Mouse (Mus musculus) hindbrain, embryonic 12.5 days (tissue): ENCODE data around the gene Galnt10. TPM values are rescaled to one million over a fixed set of nuclear protein-coding genes. Genes with fewer than 3 reads are reported as not detected.
A peak's percentile ranks its signal among the peaks of the same experiment; 100 is the strongest.

Source experiments
- ATAC-seq: fragments of 200-750 bp; cut with Nextera tagmentation; 2 replicates; pipeline ENCODE4 v1.8.0; 2017; ENCODE audit warnings: moderate TSS enrichment; ENCODE audit not compliant: low FRiP score
- H3K27ac ChIP-seq: fragments of 300-500 bp; sonication (generic); 2 replicates; pipeline ENCODE4 v1.5.1; 2016; ENCODE audit warnings: mild to moderate bottlenecking
- H3K27me3 ChIP-seq: fragments of 300-500 bp; sonication (generic); 2 replicates; pipeline ENCODE4 v1.6.1; 2016; ENCODE audit warnings: mild to moderate bottlenecking
- H3K36me3 ChIP-seq: fragments of 300-500 bp; sonication (generic); 2 replicates; pipeline ENCODE4 v1.6.1; 2016; ENCODE audit warnings: mild to moderate bottlenecking
- H3K4me1 ChIP-seq: fragments of 300-500 bp; sonication (generic); 2 replicates; pipeline ENCODE4 v1.6.1; 2016
- H3K4me2 ChIP-seq: fragments of 300-500 bp; sonication (generic); replicated peaks from 2 replicates; pipeline ENCODE4 v1.6.1; 2016; ENCODE audit warnings: mild to moderate bottlenecking
- H3K4me3 ChIP-seq: fragments of 300-500 bp; sonication (generic); 2 replicates; pipeline ENCODE4 v1.5.1; 2016; ENCODE audit warnings: mild to moderate bottlenecking
- H3K9ac ChIP-seq: fragments of 300-500 bp; sonication (generic); 2 replicates; pipeline ENCODE4 v1.6.1; 2016; ENCODE audit warnings: mild to moderate bottlenecking, moderate library complexity
- H3K9me3 ChIP-seq: fragments of 300-500 bp; sonication (generic); replicated peaks from 2 replicates; pipeline ENCODE4 v1.6.1; 2016; ENCODE audit warnings: mild to moderate bottlenecking
- WGBS: fragments of 180-500 bp; shearing (Covaris S2); methylation state at CpG from one replicate; pipeline ENCODE4 v1.1.7; 2016; 5-methylcytosine and 5-hydroxymethylcytosine counted together
- polyA plus RNA-seq: library from polyadenylated mRNA; unstranded; fragments of >200 nt; fragmentation: Nextera tagmentation; extraction: Ambion mirVana; gene quantifications from 2 replicates; pipeline ENCODE4 v1.2.1, GENCODE M21; 2016

Galnt10 gene
- polyA plus RNA-seq, 1 experiment from 2014 or later = 31.4 TPM

GRCm38 (mm10) chr11:57696207-57696676 lies 51.0 kb downstream of the Galnt10 start:
- no peaks in the 10 kb centered on the region for H3K36me3 ChIP-seq
- 32% methylated on average over 17 of the region's 17 CpGs for WGBS
- H3K4me3 ChIP-seq = no peak overlapping the region
- no peaks in the 10 kb centered on the region for H3K9me3 ChIP-seq
- H3K4me1 ChIP-seq = peaks cover 35% of the 10 kb centered on the region
- peaks cover 10% of the 10 kb centered on the region; the same call in 1 of the 2 replicates for H3K27me3 ChIP-seq
- peak overlapping the region; percentile 24 for H3K4me2 ChIP-seq
- no peak for ATAC-seq
- peak overlapping the region; percentile 26; the same call in 1 of the 2 replicates for H3K27ac ChIP-seq
- no peak overlapping the region for H3K9ac ChIP-seq

GRCm38 (mm10) chr11:57696807-57697251 lies 51.6 kb downstream of the Galnt10 start:
- 27% methylated on average over 5 of the region's 5 CpGs for WGBS

GRCm38 (mm10) chr11:57700114-57700513 lies 54.9 kb downstream of the Galnt10 start:
- no peak overlapping the region for H3K9ac ChIP-seq
- 84% methylated on average over 7 of the region's 7 CpGs for WGBS
- peaks cover 33% of the 10 kb centered on the region for H3K4me1 ChIP-seq
- H3K4me2 ChIP-seq = no peak overlapping the region
- no peak overlapping the region for H3K27ac ChIP-seq
- H3K4me3 ChIP-seq = no peak overlapping the region
- no peak for ATAC-seq
- 0 out of 2 replicates have a peak, but pooled peaks cover 3% of the 10 kb centered on the region for H3K36me3 ChIP-seq
- H3K9me3 ChIP-seq = 0 out of 2 replicates have a peak, but pooled peaks cover 6% of the 10 kb centered on the region
- H3K27me3 ChIP-seq = peaks cover 5% of the 10 kb centered on the region; the same call in 1 of the 2 replicates

More at GRCm38 (mm10) chr11:57696807-57697251, 51.6 kb downstream of the Galnt10 start:
- peaks cover 40% of the 10 kb centered on the region for H3K4me1 ChIP-seq
- no peak overlapping the region for H3K27ac ChIP-seq
- no peak overlapping the region for H3K9ac ChIP-seq
- H3K4me3 ChIP-seq = no peak overlapping the region
- peaks cover 8% of the 10 kb centered on the region; the same call in 1 of the 2 replicates for H3K27me3 ChIP-seq
- no peaks in the 10 kb centered on the region for H3K9me3 ChIP-seq
- H3K36me3 ChIP-seq = no peaks in the 10 kb centered on the region
- ATAC-seq = peak; percentile 51
- H3K4me2 ChIP-seq = peak overlapping the region; percentile 24

- WGBS = 70% methylated on average over 11 of the region's 11 CpGs
- Histone ChIP-seq H3K4me3 (no peak overlapping the region), H3K27me3 (peaks cover 3% of the 10 kb centered on the region; the same call in 1 of the 2 replicates), H3K4me1 (peaks cover 24% of the 10 kb centered on the region), H3K4me2 (no peak overlapping the region), H3K9ac (no peak overlapping the region), H3K27ac (no peak overlapping the region; the same call in 1 of the 2 replicates), H3K36me3 (0 out of 2 replicates have a peak, but pooled peaks cover 3% of the 10 kb centered on the region), H3K9me3 (0 out of 2 replicates have a peak, but pooled peaks cover 6% of the 10 kb centered on the region)
- no peak for ATAC-seq
Measured at GRCm38 (mm10) chr11:57701193-57701925, 56.1 kb downstream of the Galnt10 start.

GRCm38 (mm10) chr11:57701956-57702355 lies 56.7 kb downstream of the Galnt10 start:
- 0 out of 2 replicates have a peak, but pooled peaks cover 10% of the 10 kb centered on the region for H3K9me3 ChIP-seq
- peaks cover 18% of the 10 kb centered on the region for H3K4me1 ChIP-seq
- 49% methylated on average over 5 of the region's 5 CpGs for WGBS
- ATAC-seq = no peak
- H3K36me3 ChIP-seq = 0 out of 2 replicates have a peak, but pooled peaks cover 3% of the 10 kb centered on the region
- no peak overlapping the region; the same call in 1 of the 2 replicates for H3K27ac ChIP-seq
- H3K4me2 ChIP-seq = no peak overlapping the region
- H3K4me3 ChIP-seq = no peak overlapping the region
- no peak overlapping the region for H3K9ac ChIP-seq
- peaks cover 3% of the 10 kb centered on the region; the same call in 1 of the 2 replicates for H3K27me3 ChIP-seq

GRCm38 (mm10) chr11:57706620-57707019 lies 61.4 kb downstream of the Galnt10 start:
- H3K27me3 ChIP-seq = no peaks in the 10 kb centered on the region
- H3K36me3 ChIP-seq = 0 out of 2 replicates have a peak, but pooled peaks cover 8% of the 10 kb centered on the region
- no peak overlapping the region for H3K9ac ChIP-seq
- peaks cover 7% of the 10 kb centered on the region for H3K4me1 ChIP-seq
- 90% methylated on average over 1 of the region's 1 CpGs for WGBS
- no peak overlapping the region for H3K4me3 ChIP-seq
- peaks cover 14% of the 10 kb centered on the region; the same call in 1 of the 2 replicates for H3K9me3 ChIP-seq
- H3K4me2 ChIP-seq = no peak overlapping the region
- ATAC-seq = no peak
- no peak overlapping the region for H3K27ac ChIP-seq

GRCm38 (mm10) chr11:57707114-57707798 lies 62.0 kb downstream of the Galnt10 start:
- 0 out of 2 replicates have a peak, but pooled peaks cover 8% of the 10 kb centered on the region for H3K36me3 ChIP-seq
- no peak overlapping the region for H3K27ac ChIP-seq
- peaks cover under 1% of the 10 kb centered on the region for H3K4me1 ChIP-seq
- no peak for ATAC-seq
- no peak overlapping the region for H3K4me3 ChIP-seq
- H3K4me2 ChIP-seq = no peak overlapping the region
- 91% methylated on average over 5 of the region's 5 CpGs for WGBS
- H3K27me3 ChIP-seq = no peaks in the 10 kb centered on the region
- H3K9ac ChIP-seq = no peak overlapping the region
- peaks cover 14% of the 10 kb centered on the region; the same call in 1 of the 2 replicates for H3K9me3 ChIP-seq

GRCm38 (mm10) chr11:57708174-57709154 lies 63.2 kb downstream of the Galnt10 start:
- no peaks in the 10 kb centered on the region for H3K4me1 ChIP-seq
- H3K4me3 ChIP-seq = no peak overlapping the region
- H3K36me3 ChIP-seq = 0 out of 2 replicates have a peak, but pooled peaks cover 8% of the 10 kb centered on the region
- no peak overlapping the region for H3K27ac ChIP-seq
- no peak overlapping the region for H3K4me2 ChIP-seq
- no peak for ATAC-seq
- WGBS = 77% methylated on average over 22 of the region's 22 CpGs
- H3K27me3 ChIP-seq = no peaks in the 10 kb centered on the region
- H3K9ac ChIP-seq = no peak overlapping the region
- H3K9me3 ChIP-seq = peaks cover 14% of the 10 kb centered on the region; the same call in 1 of the 2 replicates

GRCm38 (mm10) chr11:57713960-57714359 lies 68.7 kb downstream of the Galnt10 start:
- no peaks in the 10 kb centered on the region for H3K36me3 ChIP-seq
- H3K9ac ChIP-seq = no peak overlapping the region
- H3K9me3 ChIP-seq = no peaks in the 10 kb centered on the region
- no peaks in the 10 kb centered on the region for H3K4me1 ChIP-seq
- H3K27ac ChIP-seq = no peak overlapping the region
- H3K4me2 ChIP-seq = no peak overlapping the region
- H3K4me3 ChIP-seq = no peak overlapping the region
- no peaks in the 10 kb centered on the region for H3K27me3 ChIP-seq
- WGBS = 88% methylated on average over 6 of the region's 6 CpGs
- no peak for ATAC-seq

- Histone ChIP-seq H3K27ac (no peak overlapping the region), H3K4me3 (no peak overlapping the region), H3K9ac (no peak overlapping the region), H3K27me3 (no peaks in the 10 kb centered on the region), H3K9me3 (no peaks in the 10 kb centered on the region), H3K4me1 (peaks cover 8% of the 10 kb centered on the region; the same call in 1 of the 2 replicates), H3K4me2 (no peak overlapping the region), H3K36me3 (no peaks in the 10 kb centered on the region)
- ATAC-seq = no peak
- WGBS = 68% methylated on average over 3 of the region's 3 CpGs
Measured at GRCm38 (mm10) chr11:57716721-57717120, 71.5 kb downstream of the Galnt10 start.

- WGBS = 69% methylated on average over 3 of the region's 3 CpGs
Measured at GRCm38 (mm10) chr11:57717432-57717831, 72.2 kb downstream of the Galnt10 start.

More at GRCm38 (mm10) chr11:57717432-57717831, 72.2 kb downstream of the Galnt10 start:
- no peak overlapping the region for H3K27ac ChIP-seq
- H3K36me3 ChIP-seq = no peaks in the 10 kb centered on the region
- no peaks in the 10 kb centered on the region for H3K27me3 ChIP-seq
- ATAC-seq = no peak
- H3K4me3 ChIP-seq = no peak overlapping the region
- no peaks in the 10 kb centered on the region for H3K9me3 ChIP-seq
- H3K4me2 ChIP-seq = no peak overlapping the region
- peaks cover 8% of the 10 kb centered on the region; the same call in 1 of the 2 replicates for H3K4me1 ChIP-seq
- H3K9ac ChIP-seq = no peak overlapping the region
